Mouse (Mus musculus) adrenal gland, postnatal 36 days (tissue): ENCODE results near the gene Necap2. TPM values are rescaled to one million over a fixed set of nuclear protein-coding genes. Genes with fewer than 3 reads are reported as not detected.

ENCODE experiments used
- DNase-seq, 2 experiments: peaks; one replicate each; pipeline ENCODE4 v3.0.0; 2021; ENCODE audit warnings: mixed read lengths in 1 of 2
- long read RNA-seq, 2 experiments: library from polyadenylated mRNA; stranded (forward); transcript quantifications; one replicate each; pipeline ENCODE4 v2.0.0; 2021; ENCODE audit warnings: borderline sequencing depth in 2 of 2
- total RNA-seq, 2 experiments: library from RNA; stranded (reverse); gene quantifications; 2 replicates each; pipeline ENCODE4 v1.2.3; 2021

Necap2 gene
- 10 to 100 TPM; 61.4 to 61.9 TPM for total RNA-seq
- long read RNA-seq, experiment 1, transcript Necap2-201 (8 exons, 1,906 nt), result major isoform, 72 of 87 reads
- long read RNA-seq, experiment 1, partial matches to known transcripts, result 1 of 87 reads
- long read RNA-seq, experiment 1, other reads (novel, unspliced or antisense), result 13 of 87 reads
- long read RNA-seq, experiment 2, transcript Necap2-201 (8 exons, 1,906 nt), result major isoform, 42 of 48 reads
- long read RNA-seq, experiment 2, partial matches to known transcripts, result 2 of 48 reads
- long read RNA-seq, experiment 2, other reads (novel, unspliced or antisense), result 4 of 48 reads

GRCm38 (mm10) chr4:141077681-141078509 is at the start of gene Necap2:
Gene Necap2 (minus strand): TSS chr4:141078357.
- peak; percentile 95 to 97 for DNase-seq

- DNase-seq, result no peak
These were observed 44.9 kb upstream of the Necap2 start for GRCm38 (mm10) chr4:141123065-141123464.

DNA sequence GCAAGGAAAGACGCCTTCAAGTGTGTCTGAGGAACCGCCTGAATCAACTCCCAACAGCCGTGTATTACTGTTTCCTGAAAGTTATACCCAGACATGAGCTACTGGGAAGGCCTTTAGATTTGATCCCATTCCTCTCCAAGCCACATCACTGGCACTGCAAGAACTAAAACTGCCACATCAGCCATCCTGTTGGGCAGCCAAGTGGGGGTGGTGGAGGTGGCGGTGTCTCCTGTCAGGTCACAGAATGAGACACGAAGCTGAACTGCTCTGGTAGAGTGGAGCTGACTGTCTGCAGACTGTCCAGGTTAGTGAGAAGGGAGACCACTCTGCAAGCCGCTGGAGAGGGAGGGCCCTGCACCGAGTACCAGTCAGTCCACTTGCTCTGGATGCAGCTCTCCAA is 44.5 kb upstream of the Necap2 start:
- DNase-seq, result no peak

GRCm38 (mm10) chr4:141120700-141121099 is 42.5 kb upstream of the Necap2 start:
- DNase-seq, result peak; percentile 53 to 70

GRCm38 (mm10) chr4:141118691-141119090 is 40.5 kb upstream of the Necap2 start:
- no peak for DNase-seq

- DNase-seq, result peak in 1 of 2 experiments; percentile 12
These were observed 37.2 kb upstream of the Necap2 start for GRCm38 (mm10) chr4:141115398-141115797.

- DNase-seq, result peak in 1 of 2 experiments; percentile 41
These were observed 36.4 kb upstream of the Necap2 start for GRCm38 (mm10) chr4:141114521-141114981.

DNA sequence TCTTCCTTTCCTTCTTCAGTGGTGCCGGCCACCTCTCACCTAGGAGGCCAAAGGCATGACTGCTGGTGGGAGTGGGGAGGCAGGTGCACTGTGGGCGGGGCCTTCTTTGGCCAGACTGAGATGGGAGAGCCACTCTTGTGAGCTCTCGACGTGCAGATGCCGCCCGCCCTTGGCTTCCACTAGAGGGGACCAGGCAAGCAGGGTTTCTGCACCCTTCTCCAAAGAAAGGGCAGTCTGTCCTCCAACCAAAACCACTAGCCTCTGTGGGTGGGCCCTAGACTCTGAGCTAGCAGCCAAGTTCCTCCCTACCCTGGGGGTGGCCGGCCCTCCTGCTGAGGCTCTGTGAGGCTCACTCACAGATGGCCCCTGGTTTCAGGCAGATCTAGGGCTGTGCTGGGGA is 35.7 kb upstream of the Necap2 start:
- DNase-seq, result peak in 1 of 2 experiments; percentile 21

DNA sequence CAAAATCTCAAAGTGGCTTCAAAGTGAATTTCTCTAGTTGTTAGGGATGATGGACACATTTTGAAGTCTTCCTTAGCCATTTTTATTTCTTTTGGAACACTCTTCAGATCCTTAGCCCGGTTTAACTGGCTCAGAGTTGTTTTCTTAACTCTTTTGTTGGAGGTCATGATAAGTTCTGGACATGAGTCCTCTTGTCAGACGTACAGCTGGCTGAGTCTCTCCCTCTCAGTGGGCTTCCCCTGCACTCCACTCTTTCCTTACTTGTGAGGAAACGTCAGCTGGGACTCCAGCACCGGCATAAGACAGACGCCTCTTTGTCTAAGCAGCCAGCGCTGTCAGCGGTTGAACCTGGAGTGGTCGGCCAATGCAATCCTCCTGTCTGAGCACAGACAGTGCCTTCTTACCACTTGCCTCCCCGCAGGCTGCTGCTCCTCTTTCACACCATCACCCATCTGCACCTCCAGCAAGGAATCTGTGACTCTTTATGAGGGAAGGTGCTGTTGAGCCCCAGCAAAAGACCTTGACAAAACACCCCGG is 30.1 kb upstream of the Necap2 start:
- no peak for DNase-seq

DNA sequence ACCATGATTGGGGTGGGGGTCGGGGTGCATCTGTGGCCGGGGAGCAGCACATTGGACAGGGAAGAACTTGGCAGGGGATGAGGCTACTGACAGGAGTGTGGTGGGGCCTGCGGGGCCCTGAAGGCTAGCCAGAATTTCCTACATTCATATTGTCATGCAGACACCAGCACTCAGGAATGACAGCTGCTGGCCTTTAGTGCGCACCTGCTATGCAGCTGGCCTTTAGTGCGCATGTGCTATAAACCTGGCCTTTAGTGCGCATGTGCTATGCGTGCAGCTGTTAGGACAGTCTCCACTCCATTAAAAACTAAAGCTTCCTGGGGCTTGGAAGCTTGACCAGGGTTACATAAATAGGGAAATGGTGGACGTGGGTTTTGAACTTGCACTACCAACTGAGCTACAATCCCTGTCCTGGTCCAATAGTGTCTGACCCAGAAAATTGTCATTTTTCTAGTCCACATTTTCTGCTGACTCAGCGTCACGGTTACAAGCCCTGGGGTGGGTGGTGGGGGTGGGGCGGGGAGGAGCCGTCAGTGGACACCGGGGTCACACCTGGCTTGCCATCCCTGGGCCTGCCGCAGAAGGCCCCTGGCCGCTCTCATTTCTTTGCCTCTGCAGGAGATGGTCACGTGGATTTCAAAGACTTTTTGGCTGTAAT is 28.5 kb upstream of the Necap2 start:
- DNase-seq, result no peak

DNA sequence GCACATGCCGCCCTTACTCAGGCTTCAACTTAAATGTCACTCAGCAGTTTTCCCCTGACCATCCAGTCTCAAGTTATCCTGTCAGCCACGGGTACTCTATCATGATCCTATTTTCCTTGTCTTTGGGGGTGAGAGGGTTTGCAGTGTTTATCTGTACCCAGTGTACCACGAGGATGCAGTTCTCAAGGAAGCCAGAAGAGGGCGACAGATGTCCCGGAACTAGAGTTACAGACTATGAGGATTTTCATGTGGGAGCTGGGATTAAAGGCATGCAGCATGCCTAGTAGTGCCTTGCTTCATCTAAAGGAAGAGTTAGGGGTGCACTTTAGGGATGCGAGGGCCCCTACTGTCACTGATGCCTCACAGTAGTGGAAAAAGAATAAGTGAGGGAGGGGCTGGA is 23.7 kb upstream of the Necap2 start:
- DNase-seq, result peak in 1 of 2 experiments; percentile 40

GRCm38 (mm10) chr4:141101291-141101690 is 23.1 kb upstream of the Necap2 start:
- no peak for DNase-seq

DNA sequence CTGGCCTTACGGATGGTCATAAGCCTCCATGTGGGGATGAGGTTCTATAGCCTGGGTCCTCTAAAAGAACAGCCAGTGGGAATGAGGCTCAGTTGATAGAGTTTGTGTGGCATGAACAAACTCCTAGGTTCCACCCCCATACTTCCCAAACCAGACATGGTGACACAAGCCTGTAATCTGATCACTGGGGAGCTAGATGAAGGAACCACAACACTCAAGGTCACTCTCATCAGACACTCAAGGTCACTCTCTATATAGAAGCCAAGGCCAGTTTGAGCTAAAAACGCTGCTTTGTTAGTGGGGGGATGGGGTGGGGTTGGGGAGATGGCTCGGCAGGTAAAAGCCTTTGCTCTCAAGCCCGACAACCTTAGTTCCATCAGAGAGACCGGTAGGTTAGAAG is 21.8 kb upstream of the Necap2 start:
- no peak for DNase-seq

GRCm38 (mm10) chr4:141098935-141099334 is 20.8 kb upstream of the Necap2 start:
- DNase-seq, result no peak

DNA sequence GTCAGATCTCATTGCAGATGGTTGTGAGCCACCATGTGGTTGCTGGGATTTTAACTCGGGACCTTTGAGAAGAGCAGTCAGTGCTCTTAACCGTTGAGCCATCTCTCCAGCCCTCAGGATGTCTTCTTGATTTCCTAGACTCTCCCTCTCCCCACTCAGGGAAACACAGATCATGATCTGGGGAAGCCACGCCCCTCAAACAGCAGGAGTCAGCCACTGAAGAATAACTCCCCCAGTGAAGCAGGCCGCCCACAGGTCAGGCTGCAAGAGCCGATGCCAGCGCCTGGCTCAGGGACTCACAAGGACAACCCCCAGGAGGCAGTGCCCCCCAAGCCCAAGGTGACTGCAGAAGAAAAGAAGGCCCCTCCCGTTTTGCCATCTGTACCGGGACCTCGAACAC is 18.6 kb upstream of the Necap2 start:
- DNase-seq, result no peak

DNA sequence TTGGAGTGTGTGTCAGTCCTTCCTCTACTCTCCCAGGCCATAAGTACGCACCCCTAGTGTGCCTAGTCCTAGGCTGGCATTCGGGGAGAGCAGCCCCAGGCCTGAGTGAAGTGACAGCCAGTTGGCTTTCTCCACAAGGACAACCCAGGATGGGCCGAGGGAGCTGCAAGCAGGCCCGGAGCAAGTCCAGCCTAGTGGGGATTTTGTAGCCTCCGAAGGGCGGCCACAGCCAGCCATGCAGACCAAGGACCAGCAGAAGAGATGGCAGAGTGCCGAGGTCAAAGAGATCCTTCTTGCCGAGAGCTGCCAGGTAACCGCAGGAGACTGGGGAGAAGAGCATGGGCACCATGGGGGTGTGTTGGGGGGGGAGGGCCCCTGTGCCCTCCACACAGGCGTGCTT is 16.9 kb upstream of the Necap2 start:
- DNase-seq, result peak; percentile 48 to 73

GRCm38 (mm10) chr4:141088714-141089113 is 10.6 kb upstream of the Necap2 start:
- DNase-seq, result no peak

- DNase-seq, result no peak
These were observed 9.9 kb upstream of the Necap2 start, which contains the start of gene Spata21 for GRCm38 (mm10) chr4:141088033-141088432. Gene Spata21 (plus strand): TSS chr4:141088333.

GRCm38 (mm10) chr4:141086862-141087261 is 8.7 kb upstream of the Necap2 start:
- DNase-seq, result no peak

DNA sequence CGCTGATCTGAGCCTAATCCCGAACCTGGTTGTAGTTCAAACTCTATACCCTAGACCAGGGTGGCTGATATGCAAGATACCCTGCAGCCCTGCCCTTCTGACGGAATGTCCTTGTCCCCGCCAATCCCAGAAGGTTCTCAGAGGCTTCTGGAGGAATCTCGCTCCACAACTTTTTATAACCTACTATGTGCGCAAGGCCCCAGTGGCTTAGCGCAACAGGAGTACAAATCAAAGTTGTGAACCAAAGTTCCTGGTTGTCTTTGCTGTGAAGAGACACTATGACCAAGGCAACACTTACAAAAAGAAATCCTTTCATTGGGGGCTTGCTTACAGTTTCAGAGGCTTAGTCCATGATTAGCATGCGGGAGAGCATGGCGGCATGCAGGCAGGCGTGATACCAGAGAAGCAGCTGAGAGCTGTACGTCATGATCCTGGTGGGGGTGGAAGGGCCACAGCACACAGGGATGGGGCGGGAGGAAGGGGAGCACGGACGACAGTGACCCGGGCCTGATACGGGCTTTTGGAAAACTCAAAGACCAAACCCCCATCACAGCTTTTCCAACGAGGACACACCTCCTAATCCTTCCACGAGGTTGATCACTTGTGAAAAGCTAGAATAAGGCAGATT is 467 bp upstream of the Necap2 start:
- DNase-seq, result no peak

DNA sequence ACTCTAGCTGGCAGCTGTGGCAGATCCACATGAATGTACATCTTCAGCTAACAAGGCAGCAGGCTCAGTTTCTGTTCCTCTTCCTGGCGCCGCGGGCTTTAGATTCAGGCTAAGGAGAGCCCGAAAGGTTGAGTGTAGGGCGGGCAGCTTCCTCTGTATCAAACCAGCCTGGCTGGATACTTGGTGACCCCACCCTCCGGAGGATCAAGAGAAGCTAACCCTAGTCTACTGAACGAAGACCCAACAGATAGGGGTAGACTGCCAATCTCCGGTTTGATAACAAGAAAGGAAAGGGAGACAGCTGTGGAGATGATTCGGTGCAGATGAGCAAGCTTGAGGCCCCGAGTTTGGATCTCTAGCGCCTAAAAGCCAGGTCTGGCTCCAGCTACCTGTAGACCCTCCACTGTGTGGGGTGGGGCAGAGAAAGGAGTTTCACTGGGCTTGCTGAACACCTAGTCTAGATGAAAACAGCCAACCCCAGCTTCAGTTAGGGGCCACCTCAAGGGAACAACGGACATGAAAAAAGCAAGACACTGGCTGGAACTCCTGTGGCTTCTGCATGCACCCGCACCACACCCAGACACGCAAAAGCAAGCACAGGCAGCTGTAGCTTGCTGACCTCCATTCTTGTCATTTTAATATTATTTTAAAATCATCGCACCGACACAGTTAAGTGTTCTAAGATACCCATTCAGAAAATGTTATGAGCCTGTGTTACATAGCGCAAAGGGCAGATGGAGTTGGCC is 1.2 kb downstream of the Necap2 start:
- no peak for DNase-seq
